Mouse (Mus musculus): Measurements from ENCODE around the gene Retreg1. TPM values are rescaled to one million over a fixed set of nuclear protein-coding genes. Genes with fewer than 3 reads are reported as not detected.
"Not testable (repeated sequence)": the region's sequence is repeated elsewhere in the genome, so short reads cannot be mapped to it uniquely, and the experiment has no call there.

Gene Retreg1
- polyA plus RNA-seq, 1 experiment from 2014 or later, result 1.6 TPM

DNA sequence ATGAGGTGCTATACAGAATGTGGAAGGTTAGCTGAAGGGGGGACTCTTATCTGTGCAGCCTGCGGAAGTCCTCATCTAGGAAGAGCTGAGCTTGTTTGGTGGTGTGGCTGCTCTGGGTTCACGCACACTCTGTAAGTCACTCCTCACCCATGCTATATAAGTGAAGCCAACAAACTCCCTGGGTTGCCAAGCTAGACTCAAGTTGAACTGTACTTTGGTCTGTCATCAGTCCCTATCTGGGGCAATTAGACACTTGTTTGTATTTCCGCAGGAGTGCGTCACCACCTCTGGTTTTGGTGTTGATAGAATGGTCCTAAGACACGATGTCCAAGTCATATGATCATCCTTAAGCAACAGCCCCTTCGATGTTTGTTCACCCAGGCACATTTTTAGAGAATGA lies 132.8 kb downstream of the Retreg1 start:
- no peak overlapping the region for H3K27ac ChIP-seq
- no peaks in the 10 kb centered on the region for H3K36me3 ChIP-seq (replicated peaks)
- no peaks in the 10 kb centered on the region for H3K4me1 ChIP-seq
- 91% methylated on average over 6 of the region's 6 CpGs for WGBS
- no peaks in the 10 kb centered on the region for H3K9me3 ChIP-seq
- H3K27me3 ChIP-seq (ENCODE audit: poor library complexity, severe bottlenecking), result no peaks in the 10 kb centered on the region
- DNase-seq (ENCODE audit: extremely low spot score, low spot score), result no peak
- no peak overlapping the region for H3K4me3 ChIP-seq

DNA sequence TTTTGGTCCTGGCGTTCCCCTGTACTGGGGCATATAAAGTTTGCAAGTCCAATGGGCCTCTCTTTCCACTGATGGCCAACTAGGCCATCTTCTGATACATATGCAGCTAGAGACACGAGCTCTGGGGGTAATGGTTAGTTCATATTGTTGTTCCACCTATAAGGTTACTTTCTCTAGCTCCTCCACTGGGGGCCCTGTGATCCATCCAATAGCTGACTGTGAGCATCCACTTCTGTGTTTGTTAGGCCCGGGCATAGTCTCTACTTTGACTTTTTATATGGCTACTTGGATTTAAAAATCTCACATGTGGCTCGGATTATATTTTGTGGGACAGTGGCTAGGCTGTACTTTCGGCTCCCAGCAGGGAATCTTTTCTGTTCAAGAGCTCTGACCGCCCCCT lies 140.6 kb downstream of the Retreg1 start:
- H3K4me1 ChIP-seq, result peaks cover 20% of the 10 kb centered on the region
- not testable (repeated sequence) for DNase-seq (ENCODE audit: extremely low spot score, low spot score); H3K27me3 ChIP-seq (ENCODE audit: poor library complexity, severe bottlenecking); H3K9me3 ChIP-seq
- 19% methylated on average over 6 of the region's 6 CpGs for WGBS
- peaks cover 20% of the 10 kb centered on the region for H3K36me3 ChIP-seq (replicated peaks)
- H3K4me3 ChIP-seq, result peak overlapping the region; percentile 99
- peak overlapping the region; percentile 92 for H3K27ac ChIP-seq

DNA sequence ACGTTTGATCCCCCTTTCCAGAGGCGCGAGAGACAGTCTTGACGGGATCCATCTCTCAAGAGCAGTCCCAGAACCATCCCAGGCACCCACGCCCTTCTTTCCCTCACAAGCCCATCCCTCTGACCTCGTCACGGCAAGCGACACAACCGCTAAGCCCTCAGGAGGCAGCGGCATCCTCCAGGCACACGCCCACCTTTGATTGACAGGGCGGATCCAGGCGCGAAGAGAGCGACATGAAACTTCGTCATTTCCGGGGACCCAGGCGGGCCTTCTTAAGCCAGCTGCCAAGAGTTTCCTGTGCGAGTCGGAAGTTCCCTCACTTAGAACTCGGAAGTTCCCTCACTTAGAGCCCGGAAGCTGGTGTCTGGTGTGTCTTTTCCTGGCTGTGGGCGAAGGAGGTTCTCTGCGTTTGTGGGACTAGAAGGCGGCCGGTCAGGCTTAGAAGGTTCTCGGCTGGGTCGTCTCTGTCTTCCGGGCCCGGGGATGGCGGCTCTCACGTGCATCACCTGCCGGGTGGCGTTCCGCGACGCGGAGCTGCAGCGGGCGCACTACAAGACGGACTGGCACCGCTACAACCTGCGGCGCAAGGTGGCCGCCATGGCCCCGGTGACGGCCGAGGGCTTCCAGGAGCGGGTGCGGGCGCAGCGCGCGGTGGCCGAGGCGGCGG lies 141.2 kb downstream of the Retreg1 start, which contains the start of gene Zfp622:
Gene Zfp622, plus strand, starts transcription at position 300 of the 667 bp plus-strand sequence.
- peaks cover 20% of the 10 kb centered on the region for H3K4me1 ChIP-seq
- no peaks in the 10 kb centered on the region for H3K9me3 ChIP-seq
- H3K27me3 ChIP-seq (ENCODE audit: poor library complexity, severe bottlenecking), result no peaks in the 10 kb centered on the region
- under 1% methylated on average over 57 of the region's 57 CpGs for WGBS
- H3K36me3 ChIP-seq (replicated peaks), result peaks cover 25% of the 10 kb centered on the region
- peak within 1 kb of the TSS; percentile 92 for H3K27ac ChIP-seq
- peak; percentile 98 for DNase-seq (ENCODE audit: extremely low spot score, low spot score)
- peak within 1 kb of the TSS; percentile 99 for H3K4me3 ChIP-seq

DNA sequence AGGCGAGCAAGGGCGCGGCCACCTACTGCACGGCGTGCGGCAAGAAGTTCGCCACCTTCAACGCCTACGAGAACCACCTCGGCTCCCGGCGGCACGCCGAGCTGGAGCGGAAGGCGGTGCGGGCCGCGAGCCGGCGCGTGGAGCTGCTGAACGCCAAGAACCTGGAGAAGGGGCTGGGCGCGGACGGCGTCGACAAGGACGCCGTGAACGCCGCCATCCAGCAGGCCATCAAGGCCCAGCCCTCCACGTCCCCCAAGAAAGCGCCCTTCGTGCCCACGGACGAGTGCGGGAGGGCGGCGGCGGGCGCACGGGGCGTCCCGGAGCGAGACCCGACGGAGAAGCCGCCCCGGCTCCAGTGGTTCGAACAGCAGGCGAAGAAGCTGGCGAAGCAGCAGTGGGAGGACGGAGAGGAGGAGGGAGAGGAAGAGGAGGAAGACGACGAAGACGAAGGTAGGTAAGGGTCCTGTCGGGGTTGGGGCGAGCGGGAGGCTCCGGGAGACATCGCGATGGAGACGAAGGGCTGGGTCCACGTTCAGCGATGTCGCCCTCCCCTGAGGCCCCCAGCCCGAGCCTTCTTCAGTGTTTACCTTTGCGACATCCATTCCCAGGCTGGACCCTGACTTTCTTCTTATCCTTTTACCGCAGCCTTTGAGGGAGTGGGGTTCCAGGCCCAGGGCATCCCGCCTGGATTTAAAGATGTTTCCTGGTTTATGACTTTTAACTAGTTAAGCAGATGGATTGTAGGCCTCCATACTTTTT lies 141.9 kb downstream of the Retreg1 start:
- no peak for DNase-seq (ENCODE audit: extremely low spot score, low spot score)
- Histone ChIP-seq H3K27me3 (ENCODE audit: poor library complexity, severe bottlenecking) (no peaks in the 10 kb centered on the region), H3K27ac (peak overlapping the region; percentile 92), H3K4me3 (peak overlapping the region; percentile 99), H3K9me3 (no peaks in the 10 kb centered on the region), H3K36me3 (replicated peaks) (peaks cover 32% of the 10 kb centered on the region), H3K4me1 (peaks cover 20% of the 10 kb centered on the region)
- WGBS, result under 1% methylated on average over 71 of the region's 71 CpGs

DNA sequence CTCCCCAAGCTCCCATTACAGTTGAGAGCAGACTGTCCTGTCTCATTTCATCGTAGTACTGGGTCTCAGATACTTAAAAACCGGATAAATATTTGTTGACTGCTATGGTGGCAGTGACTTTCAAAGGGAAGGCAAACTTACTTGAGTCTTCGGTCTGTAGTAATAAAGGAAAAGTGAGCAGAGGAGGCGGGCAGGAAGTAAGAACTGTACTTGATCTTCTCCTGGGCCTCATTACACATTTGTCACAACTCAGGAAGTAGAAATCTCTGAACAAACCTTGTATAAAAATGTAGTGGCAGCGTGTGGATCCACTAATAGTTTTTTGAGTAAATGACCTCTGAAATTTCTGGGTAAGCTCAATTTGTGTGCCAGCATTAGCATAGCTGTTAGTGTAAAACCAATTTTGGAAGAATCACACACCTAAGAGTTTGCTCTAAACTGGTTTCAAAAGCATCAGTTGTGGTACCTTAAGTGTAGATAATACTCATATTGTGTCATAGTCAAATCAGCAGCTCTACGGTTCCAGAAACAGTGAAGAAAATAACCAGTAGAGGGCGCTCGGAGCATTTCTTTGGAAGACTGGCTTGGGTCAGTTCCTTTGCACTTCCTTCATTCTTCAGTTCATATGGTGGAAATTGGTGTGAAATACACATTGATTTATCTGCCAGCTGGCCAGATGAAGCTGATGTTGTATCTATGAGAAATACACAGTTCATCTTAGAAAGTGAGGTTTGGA lies 150.2 kb downstream of the Retreg1 start:
- 66% methylated on average over 8 of the region's 8 CpGs for WGBS

DNA sequence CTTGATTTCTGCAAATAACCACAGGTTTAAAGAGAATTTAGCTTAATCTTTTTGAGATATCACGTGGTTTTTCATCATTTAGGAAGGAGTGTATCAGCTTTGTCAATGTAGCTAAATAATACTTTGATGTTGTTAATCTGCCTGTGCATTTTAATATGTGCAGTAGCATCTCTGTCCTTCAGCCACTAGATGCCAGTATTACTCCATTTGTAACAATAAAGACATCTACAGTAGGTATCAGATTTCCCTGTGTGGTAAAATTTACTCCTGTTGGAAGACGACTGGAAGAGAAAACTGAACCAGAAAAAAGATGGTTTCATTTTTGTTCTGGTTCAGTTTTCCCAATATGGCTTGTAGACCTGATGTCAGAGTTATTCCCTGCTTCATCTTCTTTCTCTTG lies 152.5 kb downstream of the Retreg1 start:
- 68% methylated on average over 2 of the region's 2 CpGs for WGBS
- no peak for DNase-seq (ENCODE audit: extremely low spot score, low spot score)
- no peak overlapping the region for H3K27ac ChIP-seq
- H3K9me3 ChIP-seq, result no peaks in the 10 kb centered on the region
- H3K36me3 ChIP-seq (replicated peaks), result peaks cover 76% of the 10 kb centered on the region
- H3K4me3 ChIP-seq, result no peak overlapping the region
- H3K4me1 ChIP-seq, result peaks cover 9% of the 10 kb centered on the region
- H3K27me3 ChIP-seq (ENCODE audit: poor library complexity, severe bottlenecking), result peaks cover 9% of the 10 kb centered on the region; the same call in 1 of the 2 replicates

More for the DNA sequence above, 150.2 kb downstream of the Retreg1 start:
- Histone ChIP-seq H3K9me3 (no peaks in the 10 kb centered on the region), H3K4me1 (no peaks in the 10 kb centered on the region), H3K4me3 (no peak overlapping the region), H3K27me3 (ENCODE audit: poor library complexity, severe bottlenecking) (peaks cover 6% of the 10 kb centered on the region; the same call in 1 of the 2 replicates), H3K27ac (no peak overlapping the region), H3K36me3 (replicated peaks) (peaks cover 94% of the 10 kb centered on the region)
- peak; percentile 31 for DNase-seq (ENCODE audit: extremely low spot score, low spot score)

DNA sequence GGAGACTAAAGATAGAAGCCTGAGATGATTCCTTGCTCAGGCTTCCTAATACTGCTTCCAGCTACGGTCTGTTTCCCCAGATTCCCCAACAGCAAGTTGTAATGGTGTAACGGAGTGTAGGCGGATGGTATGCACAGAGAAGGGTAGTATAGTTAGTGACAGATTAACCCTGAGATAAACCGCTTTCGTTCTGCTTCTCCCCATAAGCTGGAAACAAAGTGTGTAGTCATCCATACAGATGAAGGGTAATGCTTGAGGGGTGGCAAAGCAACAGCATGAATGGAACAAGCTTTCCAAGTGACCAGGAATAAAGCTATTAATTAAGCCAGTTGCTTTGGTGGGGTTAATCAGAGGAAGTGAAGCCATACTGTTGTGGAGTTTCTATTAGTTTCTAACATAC lies 156.6 kb downstream of the Retreg1 start:
- H3K27ac ChIP-seq; H3K9me3 ChIP-seq; H3K4me1 ChIP-seq; H3K4me3 ChIP-seq; DNase-seq (ENCODE audit: extremely low spot score, low spot score): not testable (repeated sequence)
- Histone ChIP-seq H3K36me3 (replicated peaks) (peaks cover 38% of the 10 kb centered on the region), H3K27me3 (ENCODE audit: poor library complexity, severe bottlenecking) (peaks cover 18% of the 10 kb centered on the region; the same call in 1 of the 2 replicates)
- 27% methylated on average over 5 of the region's 5 CpGs for WGBS

DNA sequence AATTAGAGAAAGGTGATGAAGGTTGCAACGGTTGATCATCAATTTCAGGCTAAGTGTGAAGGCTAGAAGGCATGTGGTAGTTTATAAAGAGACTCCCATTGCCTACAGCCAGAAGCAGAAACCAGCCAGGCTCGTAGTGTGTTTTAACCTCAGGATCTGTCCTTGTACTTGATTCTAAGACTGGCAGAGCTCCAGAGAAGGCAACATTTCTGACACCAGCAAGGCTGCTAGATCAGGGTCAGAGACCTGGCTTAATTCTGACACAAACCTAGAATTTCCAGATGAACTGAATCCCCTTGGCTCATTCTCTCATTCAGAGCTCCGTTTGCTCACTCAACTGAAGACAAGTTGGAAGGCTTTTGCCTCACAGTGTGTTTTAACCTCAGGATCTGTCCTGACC lies 165.6 kb downstream of the Retreg1 start:
- no peak for DNase-seq (ENCODE audit: extremely low spot score, low spot score)
- no peaks in the 10 kb centered on the region for H3K27me3 ChIP-seq (ENCODE audit: poor library complexity, severe bottlenecking)
- H3K27ac ChIP-seq, result no peak overlapping the region
- no peaks in the 10 kb centered on the region for H3K36me3 ChIP-seq (replicated peaks)
- H3K4me3 ChIP-seq, result no peak overlapping the region
- WGBS, result 85% methylated on average over 3 of the region's 3 CpGs
- no peaks in the 10 kb centered on the region for H3K9me3 ChIP-seq
- no peaks in the 10 kb centered on the region for H3K4me1 ChIP-seq

DNA sequence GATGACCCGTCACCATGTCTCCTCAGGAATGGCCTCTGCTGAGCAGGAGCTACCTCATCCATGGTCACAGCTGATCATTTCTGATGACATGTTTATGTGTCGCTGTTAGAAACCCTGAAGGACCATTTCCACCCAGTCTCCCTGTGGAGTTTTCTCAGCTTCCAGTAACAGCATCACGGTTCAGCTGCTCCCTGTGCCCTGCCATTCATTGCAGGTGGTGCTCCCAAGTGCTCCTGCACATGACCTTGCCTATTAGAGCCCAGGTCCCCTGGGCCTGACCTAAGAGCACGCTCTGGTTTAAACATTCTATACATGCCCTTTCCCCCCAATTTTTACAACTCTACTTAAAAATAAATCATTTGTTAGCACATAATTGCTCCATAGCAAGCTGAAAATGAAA lies 169.9 kb downstream of the Retreg1 start:
- Histone ChIP-seq H3K27ac (no peak overlapping the region), H3K36me3 (replicated peaks) (no peaks in the 10 kb centered on the region), H3K4me3 (no peak overlapping the region), H3K27me3 (ENCODE audit: poor library complexity, severe bottlenecking) (no peaks in the 10 kb centered on the region), H3K4me1 (no peaks in the 10 kb centered on the region; the same call in 1 of the 2 replicates), H3K9me3 (no peaks in the 10 kb centered on the region)
- no peak for DNase-seq (ENCODE audit: extremely low spot score, low spot score)
- 81% methylated on average over 4 of the region's 4 CpGs for WGBS

DNA sequence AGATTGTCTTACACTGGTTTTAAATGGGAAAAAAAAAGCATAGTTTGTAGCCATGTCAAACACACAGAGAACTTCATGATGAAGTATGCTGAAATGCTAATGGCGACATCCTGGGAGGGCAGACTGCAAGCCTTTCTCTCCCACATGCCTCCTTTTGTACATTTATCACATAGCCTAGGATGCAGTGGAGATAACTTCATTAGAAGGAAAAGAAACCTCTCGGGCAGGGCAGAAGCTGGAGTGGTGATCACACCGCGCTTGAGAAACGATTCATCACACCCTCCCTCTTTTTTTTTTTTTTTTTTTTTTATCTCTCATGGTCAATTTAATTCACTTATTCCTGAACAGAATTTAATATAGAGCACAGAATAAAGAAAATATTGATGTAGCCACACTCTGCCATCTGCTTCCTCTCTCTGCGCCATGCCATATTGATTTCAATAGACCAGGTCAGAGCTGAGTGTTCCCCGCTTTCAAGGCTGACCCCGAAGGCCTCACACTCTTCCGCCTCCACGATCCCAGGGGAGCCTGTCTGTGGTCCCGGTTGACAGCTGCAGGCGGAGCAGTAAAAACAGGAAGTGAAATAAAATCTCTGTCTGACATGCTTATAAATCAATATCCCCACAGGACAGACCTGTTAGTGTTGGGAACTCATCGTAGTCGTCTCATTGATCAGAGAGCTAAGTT lies 173.1 kb downstream of the Retreg1 start:
- 68% methylated on average over 14 of the region's 14 CpGs for WGBS
- no peak for DNase-seq (ENCODE audit: extremely low spot score, low spot score)
- H3K4me1 ChIP-seq, result no peaks in the 10 kb centered on the region; the same call in 1 of the 2 replicates
- H3K27me3 ChIP-seq (ENCODE audit: poor library complexity, severe bottlenecking), result no peaks in the 10 kb centered on the region
- H3K36me3 ChIP-seq (replicated peaks), result no peaks in the 10 kb centered on the region
- H3K27ac ChIP-seq, result no peak overlapping the region
- H3K9me3 ChIP-seq, result no peaks in the 10 kb centered on the region
- no peak overlapping the region for H3K4me3 ChIP-seq

DNA sequence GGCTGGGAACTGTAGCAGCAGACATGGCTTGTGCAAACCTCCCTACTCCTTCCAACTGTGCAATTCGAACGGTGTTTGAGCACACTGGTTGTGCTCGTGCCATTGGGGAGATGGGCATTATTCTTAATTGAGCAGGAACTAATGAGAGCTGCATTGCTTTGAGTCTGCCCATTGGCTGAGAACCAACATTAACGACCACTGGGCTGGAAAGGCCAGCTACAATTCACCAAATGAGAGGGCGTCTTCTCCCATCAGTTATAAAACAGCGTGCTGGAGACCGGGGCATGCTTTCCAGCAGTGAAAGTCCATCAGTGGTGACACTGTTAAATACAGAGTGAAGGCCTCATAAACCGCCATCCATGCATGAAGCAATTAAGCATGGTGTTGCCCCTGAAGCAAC lies 178.7 kb downstream of the Retreg1 start:
- no peaks in the 10 kb centered on the region for H3K27me3 ChIP-seq (ENCODE audit: poor library complexity, severe bottlenecking)
- 51% methylated on average over 8 of the region's 8 CpGs for WGBS
- H3K9me3 ChIP-seq, result no peaks in the 10 kb centered on the region
- no peak overlapping the region for H3K4me3 ChIP-seq
- H3K4me1 ChIP-seq, result peaks cover 14% of the 10 kb centered on the region; the same call in 1 of the 2 replicates
- H3K27ac ChIP-seq, result no peak overlapping the region
- H3K36me3 ChIP-seq (replicated peaks), result no peaks in the 10 kb centered on the region
- DNase-seq (ENCODE audit: extremely low spot score, low spot score), result no peak

DNA sequence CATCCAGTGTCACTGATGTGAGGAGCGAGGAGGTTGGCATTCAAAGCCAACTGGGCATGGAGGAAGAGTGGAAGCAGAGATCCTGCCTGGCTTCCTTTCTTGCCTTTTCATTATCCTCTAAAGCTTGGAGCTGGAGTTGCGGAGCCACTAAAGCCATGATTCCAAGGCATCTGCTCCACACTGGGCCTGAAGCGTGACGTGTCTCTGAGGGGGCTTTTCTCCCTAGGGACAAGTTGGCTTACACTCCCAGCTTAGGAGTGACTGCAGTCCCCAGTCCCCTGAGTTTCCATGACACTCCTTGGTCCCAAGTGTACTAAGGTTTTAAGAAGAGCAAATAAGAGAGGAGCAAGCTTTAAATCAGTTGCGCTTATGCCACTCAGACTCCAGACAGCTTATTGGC lies 179.7 kb downstream of the Retreg1 start:
- no peak overlapping the region for H3K4me3 ChIP-seq
- 92% methylated on average over 5 of the region's 5 CpGs for WGBS
- no peak for DNase-seq (ENCODE audit: extremely low spot score, low spot score)

More for the DNA sequence above, 179.7 kb downstream of the Retreg1 start:
- H3K27me3 ChIP-seq (ENCODE audit: poor library complexity, severe bottlenecking), result no peaks in the 10 kb centered on the region
- H3K9me3 ChIP-seq, result no peaks in the 10 kb centered on the region
- H3K36me3 ChIP-seq (replicated peaks), result no peaks in the 10 kb centered on the region
- peaks cover 14% of the 10 kb centered on the region; the same call in 1 of the 2 replicates for H3K4me1 ChIP-seq
- no peak overlapping the region for H3K27ac ChIP-seq

All from forebrain, embryonic 10.5 days (tissue).